Mouse (Mus musculus) intestine, embryonic 15.5 days (tissue): ENCODE results near the gene Polm. TPM values are rescaled to one million over a fixed set of nuclear protein-coding genes. Genes with fewer than 3 reads are reported as not detected.

Experiments used
- ATAC-seq: fragments of 200-750 bp; cut with Nextera tagmentation; 2 replicates; pipeline ENCODE4 v1.8.0; 2017; ENCODE audit warnings: moderate TSS enrichment, moderate library complexity
- H3K27ac ChIP-seq: fragments of 300-500 bp; sonication (generic); 2 replicates; pipeline ENCODE4 v1.5.1; 2015; ENCODE audit warnings: mild to moderate bottlenecking, inconsistent platforms
- H3K27me3 ChIP-seq: fragments of 300-500 bp; sonication (generic); replicated peaks from 2 replicates; pipeline ENCODE4 v1.6.1; 2015; ENCODE audit warnings: inconsistent platforms
- H3K36me3 ChIP-seq: fragments of 300-500 bp; sonication (generic); 2 replicates; pipeline ENCODE4 v1.6.1; 2015; ENCODE audit warnings: inconsistent platforms
- H3K4me1 ChIP-seq: fragments of 300-500 bp; sonication (generic); replicated peaks from 2 replicates; pipeline ENCODE4 v1.6.1; 2015; ENCODE audit warnings: inconsistent platforms
- H3K4me2 ChIP-seq: fragments of 300-500 bp; sonication (generic); replicated peaks from 2 replicates; pipeline ENCODE4 v1.6.1; 2015; ENCODE audit warnings: mild to moderate bottlenecking, inconsistent platforms
- H3K4me3 ChIP-seq: fragments of 300-500 bp; sonication (generic); replicated peaks from 2 replicates; pipeline ENCODE4 v1.5.1; 2015; ENCODE audit warnings: inconsistent platforms
- H3K9ac ChIP-seq: fragments of 300-500 bp; sonication (generic); 2 replicates; pipeline ENCODE4 v1.6.1; 2015; ENCODE audit warnings: inconsistent platforms
- H3K9me3 ChIP-seq: fragments of 300-500 bp; sonication (generic); 2 replicates; pipeline ENCODE4 v1.6.1; 2016; ENCODE audit warnings: inconsistent platforms
- WGBS: fragments of 180-500 bp; shearing (Covaris S2); methylation state at CpG from one replicate; pipeline ENCODE4 v1.1.7; 2015; 5-methylcytosine and 5-hydroxymethylcytosine counted together
- polyA plus RNA-seq: library from polyadenylated mRNA; unstranded; fragments of >200 nt; fragmentation: Nextera tagmentation; extraction: Ambion mirVana; gene quantifications from 2 replicates; pipeline ENCODE4 v1.2.1, GENCODE M21; 2015

Polm gene
- polyA plus RNA-seq, 1 experiment from 2014 or later: 11.4 TPM

DNA sequence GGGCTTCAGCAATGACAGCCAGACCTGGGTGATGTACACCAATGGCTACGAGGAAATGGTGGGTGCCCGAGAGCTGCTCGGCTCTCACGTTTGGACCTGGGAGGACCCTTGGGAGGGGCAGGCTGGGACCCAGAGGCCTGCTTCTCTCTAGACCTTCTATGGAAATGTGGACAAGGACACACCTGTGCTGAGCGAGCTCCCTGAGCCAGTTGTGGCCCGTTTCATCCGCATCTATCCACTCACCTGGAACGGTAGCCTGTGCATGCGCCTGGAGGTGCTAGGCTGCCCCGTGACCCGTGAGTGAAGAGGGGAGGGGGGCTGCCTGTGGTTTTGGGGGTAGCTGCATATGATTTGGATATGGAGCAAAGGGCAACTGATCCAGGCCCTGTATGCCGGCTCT is 30.5 kb upstream of the Polm start:
- Histone ChIP-seq H3K4me1 (no peaks in the 10 kb centered on the region), H3K27me3 (no peaks in the 10 kb centered on the region), H3K9ac (no peak overlapping the region), H3K27ac (no peak overlapping the region), H3K9me3 (no peaks in the 10 kb centered on the region), H3K4me2 (no peak overlapping the region), H3K4me3 (no peak overlapping the region), H3K36me3 (peaks cover 15% of the 10 kb centered on the region)
- WGBS: 87% methylated on average over 12 of the region's 12 CpGs
- ATAC-seq: no peak

GRCm38 (mm10) chr11:5867196-5867595 is 29.4 kb upstream of the Polm start:
- Histone ChIP-seq H3K4me3 (no peak overlapping the region), H3K4me1 (peaks cover 10% of the 10 kb centered on the region; the same call in 1 of the 2 replicates), H3K9me3 (no peaks in the 10 kb centered on the region), H3K36me3 (peaks cover 6% of the 10 kb centered on the region), H3K4me2 (no peak overlapping the region), H3K27me3 (no peaks in the 10 kb centered on the region), H3K9ac (no peak overlapping the region), H3K27ac (no peak overlapping the region)
- no peak for ATAC-seq
- WGBS: 75% methylated on average over 2 of the region's 2 CpGs

DNA sequence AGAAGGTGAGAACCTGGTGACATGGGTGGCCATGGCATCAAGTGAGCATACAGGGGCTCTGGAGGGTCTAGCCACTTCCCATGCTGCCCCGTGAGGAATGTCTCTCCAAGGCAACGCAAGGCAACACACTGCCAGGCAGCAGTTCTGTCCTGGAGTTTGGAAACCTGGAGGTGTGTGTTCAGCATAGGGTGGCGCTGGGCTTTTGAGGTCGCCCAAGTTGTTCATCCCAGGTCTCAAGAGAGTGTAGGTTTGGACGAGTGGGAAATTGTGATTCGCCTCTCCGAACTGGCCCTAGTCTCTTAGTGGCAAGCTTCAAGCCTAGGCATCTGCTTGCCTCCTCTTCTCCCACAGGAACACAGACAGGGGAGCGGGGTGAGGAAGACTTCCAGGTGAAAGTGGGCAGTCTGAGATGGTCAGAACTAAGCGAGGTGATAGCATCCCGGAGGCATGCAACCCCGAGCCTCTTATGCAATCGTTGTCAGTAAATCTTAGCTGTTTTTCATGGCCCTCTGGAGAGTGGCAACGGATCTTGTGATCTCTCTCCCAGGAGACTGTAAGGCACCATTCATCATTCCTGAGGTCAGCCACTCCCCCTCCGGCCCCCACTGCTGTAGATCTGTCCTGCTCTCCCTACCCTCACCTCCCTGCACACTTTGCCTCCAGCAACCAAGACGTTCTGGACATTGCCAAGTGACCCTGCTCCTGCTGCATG is 24.7 kb upstream of the Polm start:
- 0 out of 2 replicates have a peak overlapping the region, but pooled peaks have one; percentile 6 for H3K27ac ChIP-seq
- WGBS: 15% methylated on average over 15 of the region's 15 CpGs
- peak overlapping the region; percentile 62 for H3K9ac ChIP-seq
- peak overlapping the region; percentile 94 for H3K4me2 ChIP-seq
- H3K4me1 ChIP-seq: peaks cover 22% of the 10 kb centered on the region
- peak; percentile 6; the same call in 1 of the 2 replicates for ATAC-seq
- no peaks in the 10 kb centered on the region for H3K9me3 ChIP-seq
- H3K27me3 ChIP-seq: no peaks in the 10 kb centered on the region
- H3K4me3 ChIP-seq: peak overlapping the region; percentile 52
- no peaks in the 10 kb centered on the region for H3K36me3 ChIP-seq

GRCm38 (mm10) chr11:5861678-5862393 is 24.0 kb upstream of the Polm start, which contains the start of gene Aebp1:
Aebp1 (plus strand) TSS chr11:5861947.
- Histone ChIP-seq H3K4me1 (peaks cover 22% of the 10 kb centered on the region), H3K27ac (peak within 1 kb of the TSS; percentile 27; the same call in 1 of the 2 replicates), H3K36me3 (no peaks in the 10 kb centered on the region), H3K27me3 (no peaks in the 10 kb centered on the region), H3K9me3 (no peaks in the 10 kb centered on the region), H3K9ac (peak within 1 kb of the TSS; percentile 62), H3K4me2 (peak within 1 kb of the TSS; percentile 94), H3K4me3 (peak within 1 kb of the TSS; percentile 52)
- ATAC-seq: peak; percentile 83
- 3% methylated on average over 58 of the region's 59 CpGs for WGBS

- no peak for ATAC-seq
- H3K9me3 ChIP-seq: no peaks in the 10 kb centered on the region
- H3K4me3 ChIP-seq: no peak overlapping the region
- WGBS: 58% methylated on average over 6 of the region's 6 CpGs
- no peak overlapping the region for H3K9ac ChIP-seq
- H3K27ac ChIP-seq: no peak overlapping the region
- no peak overlapping the region for H3K4me2 ChIP-seq
- no peaks in the 10 kb centered on the region for H3K27me3 ChIP-seq
- H3K4me1 ChIP-seq: peaks cover 24% of the 10 kb centered on the region
- no peaks in the 10 kb centered on the region for H3K36me3 ChIP-seq
These were observed 22.8 kb upstream of the Polm start for GRCm38 (mm10) chr11:5860639-5861038.

GRCm38 (mm10) chr11:5859883-5860550 is 22.2 kb upstream of the Polm start:
- H3K9ac ChIP-seq: no peak overlapping the region
- H3K9me3 ChIP-seq: no peaks in the 10 kb centered on the region
- H3K27ac ChIP-seq: no peak overlapping the region
- no peak overlapping the region for H3K4me3 ChIP-seq
- no peaks in the 10 kb centered on the region for H3K27me3 ChIP-seq
- no peaks in the 10 kb centered on the region for H3K36me3 ChIP-seq
- WGBS: 87% methylated on average over 13 of the region's 13 CpGs
- peaks cover 24% of the 10 kb centered on the region for H3K4me1 ChIP-seq
- no peak overlapping the region for H3K4me2 ChIP-seq
- ATAC-seq: no peak

DNA sequence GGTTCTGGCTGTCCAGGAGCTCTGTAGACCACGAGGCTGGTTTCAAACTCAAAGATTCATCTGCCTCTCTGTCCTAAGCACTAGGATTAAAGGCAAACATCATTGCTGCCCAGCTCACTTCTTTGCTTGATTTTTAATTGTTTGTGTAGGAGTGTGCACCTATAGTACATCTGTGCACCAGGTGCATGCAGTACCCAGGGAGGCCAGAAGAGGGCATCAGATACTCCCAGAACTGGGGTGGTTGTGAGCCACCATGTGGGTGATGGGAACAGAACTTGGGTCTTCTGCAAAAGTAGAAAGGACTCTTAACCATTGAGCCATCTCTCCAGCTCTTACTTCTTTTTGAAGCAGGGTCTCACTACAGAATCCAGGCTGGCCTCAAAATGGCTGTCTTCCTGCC is 20.9 kb upstream of the Polm start:
- no peak overlapping the region for H3K4me2 ChIP-seq
- no peak overlapping the region for H3K9ac ChIP-seq
- no peaks in the 10 kb centered on the region for H3K9me3 ChIP-seq
- no peaks in the 10 kb centered on the region for H3K27me3 ChIP-seq
- ATAC-seq: no peak
- H3K4me1 ChIP-seq: peaks cover 24% of the 10 kb centered on the region
- 85% methylated on average over 1 of the region's 1 CpGs for WGBS
- no peaks in the 10 kb centered on the region for H3K36me3 ChIP-seq
- H3K27ac ChIP-seq: no peak overlapping the region
- H3K4me3 ChIP-seq: no peak overlapping the region

DNA sequence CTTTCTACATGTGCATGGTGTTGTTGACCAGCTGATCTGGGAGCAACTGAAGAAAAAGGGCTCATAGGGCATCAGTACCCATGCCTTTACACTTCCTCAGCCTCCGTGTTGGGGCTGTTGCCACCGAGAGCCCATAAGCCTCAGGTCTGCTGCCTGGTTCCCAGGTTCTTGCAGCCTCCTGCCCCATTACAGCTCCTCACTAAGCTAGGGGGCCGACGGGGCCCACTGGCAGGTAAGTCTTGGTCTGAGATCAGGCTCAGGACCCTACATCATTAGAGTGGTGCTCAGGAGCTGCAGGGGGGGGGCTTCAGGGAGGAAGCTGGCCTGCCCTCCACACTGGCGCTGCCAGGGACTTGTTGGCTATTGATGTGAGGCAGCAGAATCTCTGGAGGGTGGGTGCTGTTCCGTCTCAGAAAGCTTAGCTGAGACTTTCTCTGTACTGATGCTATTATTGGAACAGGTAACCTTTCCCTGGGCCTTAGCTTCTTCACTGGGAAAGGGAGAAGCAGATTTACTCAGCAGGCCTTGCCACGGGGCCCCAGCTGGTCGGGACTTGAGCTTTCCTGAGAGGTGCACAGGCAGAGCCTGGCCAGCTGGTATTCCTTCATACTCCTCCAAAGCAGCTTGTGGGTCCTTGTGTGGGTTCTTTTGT is 18.8 kb upstream of the Polm start:
- Histone ChIP-seq H3K4me3 (no peak overlapping the region), H3K9me3 (no peaks in the 10 kb centered on the region), H3K9ac (no peak overlapping the region), H3K27ac (no peak overlapping the region), H3K4me2 (no peak overlapping the region), H3K4me1 (peaks cover 9% of the 10 kb centered on the region), H3K27me3 (no peaks in the 10 kb centered on the region), H3K36me3 (no peaks in the 10 kb centered on the region)
- no peak for ATAC-seq
- WGBS: 78% methylated on average over 8 of the region's 8 CpGs

DNA sequence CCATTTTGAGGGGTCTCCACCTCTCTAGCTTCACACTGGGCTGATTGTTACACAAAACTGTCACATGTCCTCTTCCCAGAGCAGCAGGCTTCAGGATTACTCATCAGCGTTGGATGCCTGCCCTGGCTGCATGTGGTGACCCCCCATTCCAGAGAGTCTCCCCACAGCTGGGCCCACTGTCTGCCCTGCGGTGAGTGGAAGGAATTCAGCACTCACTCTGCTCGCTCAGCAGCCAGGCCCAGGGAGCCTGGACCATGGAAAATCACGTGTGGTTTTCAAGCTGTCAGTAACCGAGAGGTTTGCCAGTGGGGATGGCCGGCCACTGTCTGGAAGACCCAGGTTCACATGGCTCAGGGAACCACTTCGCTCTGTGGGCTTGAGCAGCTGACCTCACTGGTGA is 18.1 kb upstream of the Polm start:
- Histone ChIP-seq H3K36me3 (no peaks in the 10 kb centered on the region), H3K9ac (no peak overlapping the region), H3K4me2 (no peak overlapping the region), H3K9me3 (no peaks in the 10 kb centered on the region), H3K27ac (no peak overlapping the region), H3K27me3 (no peaks in the 10 kb centered on the region), H3K4me1 (0 out of 2 replicates have a peak, but pooled peaks cover 3% of the 10 kb centered on the region), H3K4me3 (no peak overlapping the region)
- peak; percentile 47; the same call in 1 of the 2 replicates for ATAC-seq
- 37% methylated on average over 7 of the region's 7 CpGs for WGBS

DNA sequence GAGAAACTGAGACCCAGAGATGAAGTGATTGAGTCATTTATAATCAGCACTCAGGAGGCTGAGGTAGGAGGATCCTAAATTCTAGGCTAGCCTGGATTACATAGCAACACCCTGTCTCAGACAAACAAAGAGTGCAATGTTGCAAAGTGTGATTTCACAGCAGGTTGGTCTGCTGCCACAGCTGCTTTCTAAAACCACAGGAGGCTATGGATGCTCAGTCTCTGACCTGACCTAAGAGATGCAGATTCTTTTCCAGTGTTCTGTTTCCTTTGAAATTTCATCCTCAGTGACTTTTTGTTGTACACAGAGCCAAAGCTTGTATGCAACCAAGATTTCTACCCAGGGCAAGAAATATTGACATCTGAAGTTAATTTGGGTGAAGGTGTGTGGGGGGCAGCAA is 17.7 kb upstream of the Polm start:
- no peak for ATAC-seq

GRCm38 (mm10) chr11:5852314-5852713 is 14.5 kb upstream of the Polm start:
- H3K27ac ChIP-seq: no peak overlapping the region
- WGBS: 38% methylated on average over 1 of the region's 1 CpGs
- no peaks in the 10 kb centered on the region for H3K36me3 ChIP-seq
- H3K4me1 ChIP-seq: 0 out of 2 replicates have a peak, but pooled peaks cover 3% of the 10 kb centered on the region
- ATAC-seq: no peak
- no peak overlapping the region for H3K4me3 ChIP-seq
- H3K9ac ChIP-seq: no peak overlapping the region
- no peaks in the 10 kb centered on the region for H3K27me3 ChIP-seq
- H3K4me2 ChIP-seq: no peak overlapping the region
- no peaks in the 10 kb centered on the region for H3K9me3 ChIP-seq

More for the DNA sequence above, 17.7 kb upstream of the Polm start:
- no peak overlapping the region for H3K4me2 ChIP-seq
- no peak overlapping the region for H3K9ac ChIP-seq
- no peaks in the 10 kb centered on the region for H3K36me3 ChIP-seq
- no peak overlapping the region for H3K4me3 ChIP-seq
- no peaks in the 10 kb centered on the region for H3K9me3 ChIP-seq
- no peak overlapping the region for H3K27ac ChIP-seq
- no peaks in the 10 kb centered on the region for H3K27me3 ChIP-seq
- 0 out of 2 replicates have a peak, but pooled peaks cover 3% of the 10 kb centered on the region for H3K4me1 ChIP-seq
